Mouse (Mus musculus): ENCODE data around the gene Slc15a3.

Gene Slc15a3

DNA sequence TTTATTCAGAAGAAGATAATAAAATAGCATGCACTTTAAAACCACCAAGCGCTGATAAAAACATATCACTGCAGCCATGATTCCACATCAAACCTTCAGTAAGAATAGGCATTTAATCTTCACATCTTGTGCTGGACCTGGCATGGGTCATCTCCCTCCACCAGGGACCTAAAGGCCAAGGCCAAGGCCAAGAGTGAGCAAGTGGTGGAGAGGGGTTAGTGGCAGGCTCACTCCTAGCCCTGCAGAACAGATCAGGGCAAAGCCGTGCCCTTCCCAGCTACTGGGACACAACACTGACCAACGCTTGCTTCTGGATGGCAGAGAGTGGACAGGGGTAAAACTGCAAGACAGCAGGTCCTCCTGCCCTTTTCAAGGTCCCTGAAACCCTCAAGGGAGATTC, 31.1 kb downstream of the Slc15a3 start:
- DNase-seq = no peak

GRCm38 (mm10) chr19:10871328-10871961, 31.9 kb downstream of the Slc15a3 start:
- DNase-seq = no peak

DNA sequence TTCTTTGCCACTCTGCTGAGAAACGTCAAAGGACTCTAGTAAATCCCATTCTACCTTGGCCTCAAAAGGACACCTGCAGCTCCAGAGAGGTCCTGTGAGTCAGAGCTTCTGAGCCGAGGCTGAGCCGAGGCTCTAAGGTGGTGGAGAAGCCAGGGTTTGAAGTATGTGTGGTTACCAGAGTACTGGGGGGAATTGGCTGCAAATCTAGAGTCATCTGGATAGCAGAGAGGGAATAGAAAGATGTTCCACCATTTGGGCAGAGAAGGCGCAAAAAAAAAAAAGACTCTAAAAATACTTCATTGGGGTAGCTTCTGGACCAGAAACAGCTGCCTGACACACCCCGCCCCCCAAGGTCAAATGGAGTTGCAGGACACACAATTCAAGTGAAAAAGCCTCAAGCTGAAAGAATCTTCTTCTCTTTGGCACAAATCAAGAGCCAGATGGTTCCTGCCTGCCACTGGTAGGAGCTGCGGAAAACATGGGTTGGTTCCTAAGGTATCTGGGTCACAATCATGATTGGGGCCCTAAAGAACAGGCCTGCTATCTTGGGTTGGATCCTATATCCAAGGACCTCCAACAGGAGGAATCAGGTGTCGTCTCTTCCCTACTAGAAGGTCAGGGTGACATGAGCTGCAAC, 38.8 kb downstream of the Slc15a3 start:
- DNase-seq = no peak

DNA sequence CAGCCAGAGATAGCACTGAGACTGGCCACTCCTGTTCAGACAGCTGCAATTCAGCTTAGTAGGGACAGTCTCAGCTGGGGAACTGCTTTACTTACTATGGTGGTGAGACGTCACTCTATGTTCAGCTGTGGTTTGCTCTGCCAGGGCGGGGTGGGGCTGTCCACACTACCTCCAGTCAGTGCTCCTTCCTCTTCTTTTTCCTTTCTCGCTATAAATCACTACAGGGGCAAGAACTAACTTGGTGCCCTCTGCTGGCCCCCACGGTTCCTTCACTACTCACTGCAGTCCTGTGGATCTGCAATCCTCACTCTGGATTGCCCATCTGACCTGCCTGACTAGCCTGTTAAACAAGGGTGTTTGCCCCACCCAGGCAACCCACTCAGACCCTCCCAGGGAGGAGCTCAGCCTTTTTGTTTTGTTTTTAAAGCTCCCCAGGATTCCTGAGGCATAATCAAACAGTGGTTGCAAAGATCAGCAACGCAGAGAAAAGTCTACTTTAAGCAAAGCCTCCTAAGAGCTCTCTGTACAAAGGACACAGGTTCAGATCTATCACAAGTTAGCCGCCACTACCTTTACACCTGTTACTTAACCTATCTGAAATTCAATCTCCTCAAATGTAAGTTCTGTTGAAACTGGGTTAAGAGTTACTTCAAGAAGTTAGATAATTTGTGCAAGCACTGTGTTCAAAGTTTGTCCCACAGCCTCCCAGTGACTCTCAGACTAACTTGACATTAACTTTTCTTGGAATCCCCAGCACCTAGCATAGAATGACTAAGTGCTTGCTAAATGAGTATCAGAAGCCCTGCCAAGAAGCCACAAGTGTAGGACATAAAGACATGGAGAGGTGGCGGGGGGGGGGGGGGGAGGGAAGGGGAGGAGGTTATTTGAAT, 40.8 kb downstream of the Slc15a3 start:
- no peak for DNase-seq

GRCm38 (mm10) chr19:10880975-10881425, 41.5 kb downstream of the Slc15a3 start:
- DNase-seq = no peak

DNA sequence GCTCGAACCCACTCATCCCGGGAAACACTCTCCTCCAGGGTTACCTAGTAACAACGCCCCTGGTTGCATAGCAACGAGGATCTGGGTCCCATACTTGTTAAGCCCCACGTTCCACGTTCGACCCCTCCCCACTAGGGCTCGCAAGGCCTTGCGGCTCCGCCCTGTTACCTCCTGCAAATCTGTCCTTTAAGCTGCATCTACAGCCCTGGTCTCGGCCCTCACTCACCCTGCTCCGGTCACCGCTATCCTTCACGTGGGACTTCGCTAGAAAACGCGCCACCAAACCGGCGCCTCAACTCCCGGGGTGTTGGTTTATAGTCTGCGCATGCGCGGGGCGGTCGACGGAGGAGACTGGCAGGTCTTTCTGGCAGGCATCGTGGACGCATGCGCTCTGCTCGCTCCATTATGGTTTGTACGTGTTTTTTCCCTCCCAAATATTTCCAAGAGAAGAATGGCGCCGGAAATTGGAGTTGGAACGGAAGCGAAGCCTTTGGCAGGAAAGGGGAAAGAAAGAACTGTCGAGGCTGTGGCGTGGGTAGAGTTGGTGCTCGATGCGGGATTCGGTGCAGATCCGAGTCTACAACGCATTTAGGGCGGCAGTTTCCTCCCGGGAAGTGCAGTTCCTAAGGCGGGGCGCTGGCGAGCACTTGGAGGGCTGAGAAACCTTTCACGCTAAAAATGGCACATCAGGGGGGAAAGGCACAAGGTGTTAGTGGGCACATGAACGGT, 42.1 kb downstream of the Slc15a3 start, which contains the start of gene Tmem109:
TSS of gene Tmem109 (minus strand) at position 576 of the 729 bp plus-strand sequence.
- DNase-seq = peak; percentile 97

- no peak for DNase-seq
These were observed 52.7 kb downstream of the Slc15a3 start for GRCm38 (mm10) chr19:10892201-10892600.

DNA sequence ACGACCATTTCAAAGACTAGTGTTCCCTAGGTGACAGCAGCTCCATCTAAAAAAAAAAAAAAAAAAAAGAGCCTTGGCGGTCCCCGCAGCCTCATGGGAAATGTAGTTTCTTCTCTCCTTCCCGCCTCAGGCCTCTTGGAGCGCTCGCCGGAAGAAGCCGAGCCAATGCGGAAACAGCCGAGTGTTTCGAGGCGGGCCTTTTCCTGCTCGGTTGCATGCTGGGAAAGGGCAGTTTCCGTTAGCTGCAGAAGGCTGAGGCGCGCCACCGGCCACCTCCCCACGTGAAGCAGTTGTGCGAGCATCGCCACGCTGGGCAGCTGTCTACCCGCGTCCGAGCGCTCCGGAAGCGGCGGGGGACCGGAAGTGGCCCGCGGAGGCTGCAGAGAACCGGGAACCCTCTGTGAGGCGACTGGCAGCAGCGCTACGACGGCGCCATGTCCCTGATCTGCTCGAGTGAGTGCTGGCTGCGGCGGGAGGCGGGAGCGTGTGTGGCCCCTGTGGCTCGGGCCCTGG, 55.5 kb downstream of the Slc15a3 start, which contains the start of gene Prpf19:
TSS of gene Prpf19 (plus strand) at position 216 of the 513 bp plus-strand sequence.
- peak; percentile 99 for DNase-seq

DNA sequence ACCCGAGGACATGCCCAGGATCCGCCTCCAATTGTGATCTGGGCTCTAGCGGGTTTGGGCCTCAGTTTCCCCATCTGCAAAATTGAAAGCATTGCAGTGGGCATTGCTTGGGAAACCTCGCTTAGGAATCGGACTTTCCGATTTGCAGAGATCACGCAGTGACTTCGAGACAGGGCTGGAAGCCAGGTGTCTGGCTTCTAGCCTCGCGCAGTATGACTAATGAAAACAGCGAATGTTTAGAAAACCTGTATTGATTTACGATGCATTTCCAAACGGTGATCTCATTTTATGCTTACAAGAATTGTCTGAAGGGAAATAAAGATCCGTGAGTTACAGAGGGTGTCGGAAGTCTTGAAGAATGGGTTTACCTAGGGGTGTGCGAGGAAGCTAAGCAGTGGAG, 56.2 kb downstream of the Slc15a3 start:
- no peak for DNase-seq

DNA sequence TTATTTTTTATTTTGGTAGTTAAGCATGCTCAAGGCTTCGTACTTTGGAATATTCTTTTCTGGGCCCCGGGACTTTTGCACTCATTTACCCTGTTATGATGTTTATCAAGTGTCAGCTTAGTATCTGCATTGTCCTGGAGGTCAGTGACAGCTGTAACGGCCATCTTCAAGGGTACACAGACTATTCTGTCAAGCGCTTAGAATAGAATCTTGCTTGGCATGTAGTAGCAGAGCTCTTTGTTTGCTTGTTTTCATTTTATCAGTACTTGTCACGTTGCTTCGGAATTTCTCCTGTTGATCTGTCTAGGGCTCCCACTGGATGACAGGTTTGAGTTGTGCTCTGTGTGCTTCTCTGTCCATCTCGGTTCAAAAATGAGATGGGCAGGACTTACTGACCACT, 57.3 kb downstream of the Slc15a3 start:
- DNase-seq = no peak

DNA sequence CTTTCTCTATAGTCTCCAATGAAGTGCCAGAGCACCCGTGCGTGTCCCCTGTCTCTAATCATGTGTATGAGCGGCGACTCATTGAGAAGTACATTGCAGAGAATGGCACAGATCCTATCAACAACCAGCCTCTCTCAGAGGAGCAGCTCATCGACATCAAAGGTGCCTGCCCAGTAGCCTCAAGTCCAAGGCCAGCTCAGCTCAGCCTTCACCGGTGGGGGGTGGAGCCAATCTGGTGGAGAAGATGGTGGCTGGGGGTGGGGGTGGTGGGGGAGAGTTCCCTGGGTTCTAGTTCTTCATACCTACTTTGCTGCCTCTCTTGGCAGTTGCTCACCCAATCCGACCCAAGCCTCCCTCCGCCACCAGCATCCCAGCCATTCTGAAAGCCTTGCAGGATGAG, 58.0 kb downstream of the Slc15a3 start:
- no peak for DNase-seq

DNA sequence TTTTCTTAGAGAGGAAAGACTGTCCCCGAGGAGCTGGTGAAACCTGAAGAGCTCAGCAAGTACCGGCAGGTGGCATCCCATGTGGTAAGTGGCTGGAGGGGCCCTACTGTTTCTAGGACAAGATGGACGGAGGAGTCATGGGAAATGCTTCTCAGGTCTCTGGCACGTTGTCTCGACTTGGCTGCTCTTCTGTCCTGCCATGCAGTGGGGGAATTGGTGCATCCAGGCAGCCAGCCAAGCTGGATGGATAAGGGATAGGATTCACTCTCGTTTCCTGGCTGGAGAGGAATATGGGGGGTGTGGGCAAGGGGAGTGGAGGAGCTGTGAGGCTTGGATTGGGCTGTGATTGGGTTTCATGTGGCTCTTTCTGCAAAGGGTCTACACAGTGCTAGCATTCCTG, 60.8 kb downstream of the Slc15a3 start:
- no peak for DNase-seq

- DNase-seq = no peak
These were observed 61.5 kb downstream of the Slc15a3 start for GRCm38 (mm10) chr19:10901046-10901445.

GRCm38 (mm10) chr19:10904512-10904911, 65.0 kb downstream of the Slc15a3 start:
- no peak for DNase-seq

GRCm38 (mm10) chr19:10904927-10905727, 65.6 kb downstream of the Slc15a3 start:
- DNase-seq = no peak

DNA sequence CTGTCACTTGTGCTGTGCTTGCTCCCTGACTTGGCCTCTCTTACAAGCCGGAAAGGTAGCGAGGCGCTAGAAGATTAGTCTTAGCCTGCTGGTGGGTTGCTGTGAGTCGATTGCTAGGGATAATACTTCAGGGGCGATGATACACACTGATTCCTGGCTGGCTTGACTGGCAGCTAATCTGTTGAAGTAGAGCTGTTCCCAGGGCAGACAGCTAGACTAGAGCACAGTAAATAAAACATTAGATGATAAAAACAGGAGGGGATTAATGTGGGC, 66.1 kb downstream of the Slc15a3 start:
- DNase-seq = no peak

- DNase-seq = peak; percentile 68
These were observed 68.4 kb downstream of the Slc15a3 start for GRCm38 (mm10) chr19:10907891-10908290.

All from embryo, embryonic 11 days (tissue).